Mouse (Mus musculus): ENCODE measurements around the gene Ace2. TPM values are rescaled to one million over a fixed set of nuclear protein-coding genes. Genes with fewer than 3 reads are reported as not detected.

Ace2 gene
- polyA plus RNA-seq, 1 experiment from 2014 or later, result not detected

- Histone ChIP-seq H3K9me3 (no peaks in the 10 kb centered on the region), H3K4me3 (no peak overlapping the region), H3K4me1 (no peaks in the 10 kb centered on the region), H3K36me3 (no peaks in the 10 kb centered on the region), H3K9ac (replicated peaks) (no peak overlapping the region), H3K27me3 (peaks cover 17% of the 10 kb centered on the region), H3K27ac (replicated peaks) (no peak overlapping the region), H3K4me2 (replicated peaks) (no peak overlapping the region)
- no peak for ATAC-seq (ENCODE audit: low FRiP score, low read depth)
- 93% methylated on average over 4 of the region's 4 CpGs for WGBS
Observed at GRCm38 (mm10) chrX:164135304-164135818, 3.8 kb upstream of the Ace2 start.

DNA sequence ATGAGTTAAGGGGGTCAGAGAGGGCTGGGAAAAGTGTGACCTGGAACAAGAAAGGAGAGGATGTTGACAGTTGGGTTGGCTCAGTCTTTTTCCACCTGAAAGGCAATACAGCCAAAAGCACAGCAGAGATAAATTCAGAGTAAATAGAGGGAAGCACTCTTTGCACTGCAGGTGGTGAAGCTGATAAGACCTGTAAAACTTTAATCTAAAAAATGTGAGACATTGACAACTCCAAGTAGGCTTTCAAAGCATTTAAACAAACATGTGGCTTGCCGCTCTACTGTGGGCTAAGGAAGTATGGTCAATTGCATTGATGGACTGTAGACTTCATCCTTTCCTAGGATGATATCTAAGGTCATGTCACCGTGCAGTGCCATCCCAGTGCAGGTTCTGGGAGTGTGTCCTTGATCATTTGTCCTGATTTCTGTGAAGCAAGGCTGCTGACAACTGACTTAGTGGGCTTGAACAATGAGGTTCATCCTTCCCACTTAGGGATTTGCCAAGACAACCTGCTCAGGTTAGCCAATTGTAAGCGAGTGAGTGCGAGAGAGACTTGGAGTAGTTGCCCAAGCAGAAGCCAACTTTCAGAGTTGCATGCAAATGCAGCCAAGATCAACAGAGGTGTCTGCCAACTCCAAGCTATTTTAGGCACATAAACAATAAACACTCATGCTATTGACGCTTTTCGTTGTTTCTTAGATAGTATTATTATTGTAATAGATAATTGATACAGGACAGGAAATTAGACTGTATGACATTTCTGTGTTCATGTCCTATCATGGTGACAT, 6.5 kb downstream of the Ace2 start:
- WGBS, result 89% methylated on average over 6 of the region's 6 CpGs
- Histone ChIP-seq H3K27me3 (peaks cover 17% of the 10 kb centered on the region), H3K4me2 (replicated peaks) (no peak overlapping the region), H3K4me3 (no peak overlapping the region), H3K36me3 (no peaks in the 10 kb centered on the region), H3K4me1 (no peaks in the 10 kb centered on the region), H3K27ac (replicated peaks) (no peak overlapping the region), H3K9ac (replicated peaks) (no peak overlapping the region), H3K9me3 (no peaks in the 10 kb centered on the region)
- ATAC-seq (ENCODE audit: low FRiP score, low read depth), result no peak

DNA sequence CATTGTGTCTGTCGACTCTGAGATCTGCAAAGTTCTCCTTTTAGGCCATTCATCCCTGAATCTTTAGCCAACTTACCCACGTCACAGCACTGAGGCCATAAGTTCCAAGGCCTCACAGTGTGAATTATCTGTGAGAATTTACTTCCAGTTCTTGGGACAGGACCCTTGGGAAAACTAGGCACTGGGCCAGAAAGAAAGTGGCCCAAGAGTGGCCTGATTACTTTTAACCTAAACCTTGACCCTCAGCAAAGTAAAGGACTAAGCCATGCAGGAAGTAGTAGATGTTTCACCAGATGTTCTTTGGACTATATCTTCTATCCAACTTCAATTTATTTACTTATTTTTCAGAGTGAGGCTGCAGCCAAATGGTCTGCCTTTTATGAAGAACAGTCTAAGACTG, 13.6 kb downstream of the Ace2 start:
- Histone ChIP-seq H3K27me3 (peaks cover 13% of the 10 kb centered on the region), H3K36me3 (no peaks in the 10 kb centered on the region), H3K27ac (replicated peaks) (no peak overlapping the region), H3K9ac (replicated peaks) (no peak overlapping the region), H3K9me3 (no peaks in the 10 kb centered on the region), H3K4me2 (replicated peaks) (no peak overlapping the region), H3K4me3 (no peak overlapping the region), H3K4me1 (no peaks in the 10 kb centered on the region)
- WGBS, result 78% methylated on average over 2 of the region's 2 CpGs
- no peak for ATAC-seq (ENCODE audit: low FRiP score, low read depth)

- H3K9ac ChIP-seq (replicated peaks), result no peak overlapping the region
- no peaks in the 10 kb centered on the region for H3K36me3 ChIP-seq
- H3K4me3 ChIP-seq, result no peak overlapping the region
- no peak overlapping the region for H3K27ac ChIP-seq (replicated peaks)
- peaks cover 7% of the 10 kb centered on the region; the same call in 1 of the 2 replicates for H3K27me3 ChIP-seq
- H3K4me1 ChIP-seq, result no peaks in the 10 kb centered on the region
- H3K9me3 ChIP-seq, result no peaks in the 10 kb centered on the region
- no peak for ATAC-seq (ENCODE audit: low FRiP score, low read depth)
- H3K4me2 ChIP-seq (replicated peaks), result no peak overlapping the region
Observed at GRCm38 (mm10) chrX:164153606-164154005, 14.5 kb downstream of the Ace2 start.

DNA sequence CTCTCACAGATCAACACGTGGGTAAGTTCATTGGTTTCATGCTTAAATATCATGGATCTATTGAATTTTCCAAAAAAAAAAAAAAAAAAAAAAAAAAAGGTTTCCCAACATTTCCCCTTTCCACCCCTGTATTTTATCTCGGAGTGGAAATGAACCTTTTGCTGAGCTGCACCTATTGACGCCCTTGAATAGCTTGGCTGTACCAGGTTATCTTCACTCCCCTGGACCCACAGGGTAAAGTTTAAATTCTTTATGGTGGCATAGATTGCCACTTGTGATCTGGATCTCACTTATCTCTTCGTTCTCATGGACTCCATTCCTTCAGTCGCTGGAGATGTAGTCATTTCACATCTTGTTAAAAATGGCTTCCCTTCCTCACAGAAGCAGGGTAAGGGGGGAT, 15.5 kb downstream of the Ace2 start:
- H3K9ac ChIP-seq (replicated peaks), result no peak overlapping the region
- no peaks in the 10 kb centered on the region for H3K36me3 ChIP-seq
- H3K4me3 ChIP-seq, result no peak overlapping the region
- H3K27me3 ChIP-seq, result peaks cover 7% of the 10 kb centered on the region; the same call in 1 of the 2 replicates
- no peaks in the 10 kb centered on the region for H3K9me3 ChIP-seq
- H3K4me1 ChIP-seq, result no peaks in the 10 kb centered on the region
- WGBS, result 78% methylated on average over 5 of the region's 5 CpGs
- no peak overlapping the region for H3K27ac ChIP-seq (replicated peaks)
- ATAC-seq (ENCODE audit: low FRiP score, low read depth), result no peak
- H3K4me2 ChIP-seq (replicated peaks), result no peak overlapping the region

- Histone ChIP-seq H3K4me1 (no peaks in the 10 kb centered on the region), H3K9me3 (no peaks in the 10 kb centered on the region), H3K9ac (replicated peaks) (no peak overlapping the region), H3K4me3 (no peak overlapping the region), H3K27ac (replicated peaks) (no peak overlapping the region), H3K27me3 (peaks cover 7% of the 10 kb centered on the region; the same call in 1 of the 2 replicates), H3K4me2 (replicated peaks) (no peak overlapping the region), H3K36me3 (no peaks in the 10 kb centered on the region)
- WGBS, result 77% methylated on average over 1 of the region's 1 CpGs
- no peak for ATAC-seq (ENCODE audit: low FRiP score, low read depth)
Observed at GRCm38 (mm10) chrX:164164681-164165080, 25.5 kb downstream of the Ace2 start.

DNA sequence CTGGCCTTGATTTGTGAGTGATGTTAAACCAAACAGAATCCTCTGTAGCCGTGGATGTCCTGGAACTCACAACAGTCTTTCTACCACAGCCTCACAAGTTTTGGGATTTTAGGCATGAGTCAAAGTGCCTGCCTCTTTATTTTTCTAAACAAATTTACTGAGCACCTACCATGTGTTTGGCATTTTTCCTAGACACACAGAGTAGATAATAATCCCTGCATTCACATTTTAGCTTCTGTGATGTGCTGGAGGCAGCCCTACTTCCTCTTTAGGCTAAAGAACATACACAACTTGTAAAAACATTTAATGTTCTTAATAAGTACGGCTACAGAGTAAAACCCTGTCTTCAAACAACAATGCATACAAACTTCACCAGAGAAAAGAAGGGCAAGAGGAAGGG, 31.9 kb downstream of the Ace2 start:
- no peak for ATAC-seq (ENCODE audit: low FRiP score, low read depth)
- no peaks in the 10 kb centered on the region for H3K4me1 ChIP-seq
- H3K4me2 ChIP-seq (replicated peaks), result no peak overlapping the region
- no peak overlapping the region for H3K27ac ChIP-seq (replicated peaks)
- H3K9me3 ChIP-seq, result no peaks in the 10 kb centered on the region
- 80% methylated on average over 2 of the region's 2 CpGs for WGBS
- H3K4me3 ChIP-seq, result no peak overlapping the region
- no peak overlapping the region for H3K9ac ChIP-seq (replicated peaks)
- H3K36me3 ChIP-seq, result no peaks in the 10 kb centered on the region
- peaks cover 12% of the 10 kb centered on the region for H3K27me3 ChIP-seq

GRCm38 (mm10) chrX:164173880-164174279, 34.7 kb downstream of the Ace2 start:
- no peaks in the 10 kb centered on the region for H3K4me1 ChIP-seq
- peaks cover 13% of the 10 kb centered on the region for H3K27me3 ChIP-seq
- no peak for ATAC-seq (ENCODE audit: low FRiP score, low read depth)
- H3K4me2 ChIP-seq (replicated peaks), result no peak overlapping the region
- no peak overlapping the region for H3K9ac ChIP-seq (replicated peaks)
- no peak overlapping the region for H3K27ac ChIP-seq (replicated peaks)
- H3K9me3 ChIP-seq, result no peaks in the 10 kb centered on the region
- H3K4me3 ChIP-seq, result no peak overlapping the region
- 88% methylated on average over 4 of the region's 4 CpGs for WGBS
- H3K36me3 ChIP-seq, result no peaks in the 10 kb centered on the region

GRCm38 (mm10) chrX:164175311-164175710, 36.2 kb downstream of the Ace2 start:
- H3K9me3 ChIP-seq, result no peaks in the 10 kb centered on the region
- H3K9ac ChIP-seq (replicated peaks), result no peak overlapping the region
- ATAC-seq (ENCODE audit: low FRiP score, low read depth), result no peak
- 83% methylated on average over 1 of the region's 1 CpGs for WGBS
- H3K4me2 ChIP-seq (replicated peaks), result no peak overlapping the region
- H3K27me3 ChIP-seq, result peaks cover 13% of the 10 kb centered on the region
- H3K36me3 ChIP-seq, result no peaks in the 10 kb centered on the region
- no peak overlapping the region for H3K4me3 ChIP-seq
- no peak overlapping the region for H3K27ac ChIP-seq (replicated peaks)
- no peaks in the 10 kb centered on the region for H3K4me1 ChIP-seq

DNA sequence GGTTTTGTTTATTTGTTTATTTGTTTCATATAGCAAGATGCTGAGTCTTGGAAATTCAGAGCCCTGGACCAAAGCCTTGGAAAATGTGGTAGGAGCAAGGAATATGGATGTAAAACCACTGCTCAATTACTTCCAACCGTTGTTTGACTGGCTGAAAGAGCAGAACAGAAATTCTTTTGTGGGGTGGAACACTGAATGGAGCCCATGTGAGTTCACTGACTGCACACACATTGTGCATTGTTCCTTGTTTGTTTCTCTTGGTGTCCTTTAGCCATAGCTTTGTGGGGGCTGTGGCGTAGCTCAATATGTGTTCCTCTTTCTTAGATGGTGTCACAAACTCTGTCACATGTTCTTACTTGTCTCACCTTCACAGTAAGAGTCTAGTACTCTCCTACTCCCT, 36.6 kb downstream of the Ace2 start:
- no peaks in the 10 kb centered on the region for H3K4me1 ChIP-seq
- H3K36me3 ChIP-seq, result no peaks in the 10 kb centered on the region
- H3K4me2 ChIP-seq (replicated peaks), result no peak overlapping the region
- no peak overlapping the region for H3K27ac ChIP-seq (replicated peaks)
- WGBS, result 66% methylated on average over 2 of the region's 2 CpGs
- no peak overlapping the region for H3K9ac ChIP-seq (replicated peaks)
- H3K4me3 ChIP-seq, result no peak overlapping the region
- H3K9me3 ChIP-seq, result no peaks in the 10 kb centered on the region
- H3K27me3 ChIP-seq, result peaks cover 13% of the 10 kb centered on the region
- no peak for ATAC-seq (ENCODE audit: low FRiP score, low read depth)

DNA sequence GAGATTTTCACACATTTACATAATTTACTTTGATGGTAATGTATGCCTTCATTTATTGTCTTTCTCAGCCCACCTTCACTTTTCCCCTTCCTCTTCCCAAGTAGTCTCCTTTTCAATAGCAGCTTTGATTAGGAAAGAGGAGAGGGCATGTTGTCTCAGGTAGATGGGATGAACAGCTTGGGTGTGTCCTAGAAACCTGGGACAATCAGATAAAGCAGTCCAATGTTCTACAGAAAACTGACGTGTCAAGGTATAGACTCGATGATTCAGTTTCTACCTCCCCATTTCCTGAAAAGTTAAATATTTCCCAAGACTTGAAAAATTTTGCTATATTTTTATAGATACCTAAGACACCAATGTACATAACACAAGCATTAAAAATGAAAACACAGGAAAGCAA, 39.7 kb downstream of the Ace2 start:
- 85% methylated on average over 2 of the region's 2 CpGs for WGBS
- no peak for ATAC-seq (ENCODE audit: low FRiP score, low read depth)
- Histone ChIP-seq H3K36me3 (no peaks in the 10 kb centered on the region), H3K9ac (replicated peaks) (no peak overlapping the region), H3K4me1 (no peaks in the 10 kb centered on the region), H3K4me3 (no peak overlapping the region), H3K27ac (replicated peaks) (no peak overlapping the region), H3K4me2 (replicated peaks) (no peak overlapping the region), H3K9me3 (no peaks in the 10 kb centered on the region), H3K27me3 (peaks cover 26% of the 10 kb centered on the region)

GRCm38 (mm10) chrX:164179746-164180145, 40.6 kb downstream of the Ace2 start:
- no peak overlapping the region for H3K4me2 ChIP-seq (replicated peaks)
- H3K4me3 ChIP-seq, result no peak overlapping the region
- H3K9me3 ChIP-seq, result no peaks in the 10 kb centered on the region
- no peak for ATAC-seq (ENCODE audit: low FRiP score, low read depth)
- H3K36me3 ChIP-seq, result no peaks in the 10 kb centered on the region
- H3K27me3 ChIP-seq, result peaks cover 24% of the 10 kb centered on the region
- no peaks in the 10 kb centered on the region for H3K4me1 ChIP-seq
- H3K27ac ChIP-seq (replicated peaks), result no peak overlapping the region
- H3K9ac ChIP-seq (replicated peaks), result no peak overlapping the region
- WGBS, result 18% methylated on average over 3 of the region's 3 CpGs

DNA sequence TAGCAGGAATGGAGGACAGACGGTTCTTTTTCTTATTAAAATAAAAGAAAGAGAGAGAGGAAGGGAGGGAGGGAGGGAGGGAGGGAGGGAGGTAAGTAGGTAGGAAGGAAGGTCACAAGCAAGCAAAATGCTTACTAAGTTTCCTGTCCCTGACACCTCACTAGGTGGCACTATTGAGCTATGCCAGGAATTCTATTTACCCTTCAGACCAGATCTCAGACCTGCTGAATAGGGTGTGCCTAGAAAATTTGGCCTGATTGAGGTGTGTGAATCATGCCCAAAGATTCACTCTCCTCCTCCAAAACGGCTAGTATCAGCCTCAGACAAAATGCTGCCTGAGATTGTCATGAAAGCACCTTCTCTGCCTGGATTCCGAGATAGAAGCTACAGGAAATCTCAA, 44.7 kb downstream of the Ace2 start:
- peaks cover 17% of the 10 kb centered on the region for H3K27me3 ChIP-seq

More for the DNA sequence above, 44.7 kb downstream of the Ace2 start:
- H3K4me2 ChIP-seq (replicated peaks), result no peak overlapping the region
- 34% methylated on average over 3 of the region's 3 CpGs for WGBS
- no peak for ATAC-seq (ENCODE audit: low FRiP score, low read depth)
- no peaks in the 10 kb centered on the region for H3K9me3 ChIP-seq
- H3K27ac ChIP-seq (replicated peaks), result no peak overlapping the region
- no peaks in the 10 kb centered on the region for H3K36me3 ChIP-seq
- H3K9ac ChIP-seq (replicated peaks), result no peak overlapping the region
- H3K4me1 ChIP-seq, result no peaks in the 10 kb centered on the region
- H3K4me3 ChIP-seq, result no peak overlapping the region
